Mouse (Mus musculus): ENCODE measurements around the gene Lactbl1.

DNA sequence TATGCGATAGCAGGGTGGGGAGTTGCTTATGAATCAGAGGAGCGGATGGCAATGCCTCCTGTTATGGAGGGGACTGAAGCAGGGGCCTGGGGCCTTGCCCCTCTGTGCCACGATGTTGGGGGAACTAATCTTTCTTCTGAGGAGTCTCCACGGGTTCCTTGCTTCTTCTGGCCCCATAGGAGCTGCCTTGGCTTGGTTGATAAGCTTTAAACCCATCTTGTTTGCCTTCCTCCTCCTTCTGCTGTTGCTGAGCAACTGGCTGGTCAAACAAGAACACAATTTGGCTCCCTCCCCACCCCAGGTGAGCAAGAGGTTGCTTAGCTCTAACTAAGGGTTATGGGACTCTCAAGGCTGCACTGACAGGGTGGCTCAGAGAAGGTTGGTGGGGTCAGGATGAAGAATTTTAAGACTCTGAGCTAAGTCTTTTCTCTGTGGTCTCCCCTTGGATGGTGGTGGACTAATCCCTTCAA, 12.0 kb upstream of the Lactbl1 start, which contains the start of gene Tex46:
- no peak for TF ChIP-seq CTCF (IDR thresholded peaks at IDR 0.05; ENCODE audit: insufficient read depth, low read depth, low read length)
- TF ChIP-seq POLR2A (IDR thresholded peaks at IDR 0.05; ENCODE audit: insufficient read depth, low read depth, low read length) = no peak
